Mouse (Mus musculus): ENCODE measurements around the gene Eme2.

DNA sequence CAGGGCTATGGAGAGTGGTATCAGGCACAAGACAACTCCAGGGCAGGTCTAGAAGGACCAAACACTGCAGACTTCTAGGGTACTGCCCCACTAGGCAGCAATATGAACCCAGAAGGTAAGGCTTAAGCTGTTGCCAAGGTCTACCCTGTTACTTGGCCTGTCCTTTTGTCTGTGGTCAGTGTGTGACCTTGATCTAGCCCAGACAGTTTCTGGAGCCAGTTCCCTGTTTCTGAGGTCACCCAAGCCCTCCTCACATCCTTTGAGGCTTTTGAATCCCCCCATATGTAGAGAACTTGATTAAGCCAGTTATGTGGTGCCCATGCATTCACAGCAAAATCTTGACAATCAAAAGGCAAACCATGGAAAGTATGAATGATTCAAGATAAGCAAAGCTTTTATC is 40.8 kb upstream of the Eme2 start:
- TF ChIP-seq CTCF (IDR thresholded peaks at IDR 0.05; ENCODE audit: control insufficient read depth, insufficient read depth, insufficient read length) (no peak), MYOD1 (IDR thresholded peaks at IDR 0.05; ENCODE audit: control insufficient read depth, insufficient read length, low read depth) (no peak), CEBPB (IDR thresholded peaks at IDR 0.05; ENCODE audit: low read depth) (no peak), USF1 (IDR thresholded peaks at IDR 0.05; ENCODE audit: low read depth) (no peak), MAX (IDR thresholded peaks at IDR 0.05) (no peak)

All from C2C12 (cell line).